8 mouse cellular contexts compared by ENCODE assay signal in genomic region chr19:54045931-54046683, GRCm38 (mm10). TPM values are rescaled to one million over a fixed set of nuclear protein-coding genes. Genes with fewer than 3 reads are reported as not detected.
DNase-seq lines count a peak whose midpoint lies in the region; ATAC-seq and TF ChIP-seq lines count a peak whose summit lies in the region.

No protein-coding gene starts in this region.

- peak overlapping the region; percentile 21 for H3K9ac ChIP-seq in embryonic facial prominence, embryonic 15.5 days
- no peak overlapping the region; the same call in 1 of the 2 replicates for H3K9ac ChIP-seq in stomach, embryonic 14.5 days (replicated peaks; ENCODE audit: low read depth, low read length)

- 3% methylated on average over 55 of the region's 55 CpGs for WGBS in kidney, adult 2 months
- 2% methylated on average over 55 of the region's 55 CpGs for WGBS in embryonic facial prominence, embryonic 15.5 days
- 3% methylated on average over 55 of the region's 55 CpGs for WGBS in stomach, embryonic 14.5 days

- DNase-seq in kidney, adult 2 months: peak; percentile 19
- DNase-seq in kidney, adult 9 months: no peak
- DNase-seq in Muller cell, postnatal 12 days (ENCODE audit: inconsistent ontology term): peak; percentile 25
- peak; percentile 25 to 35 for DNase-seq in lung, postnatal 4 days
- DNase-seq in urinary bladder, postnatal 36 days (ENCODE audit: low spot score in 2 of 2): no peak

- H3K36me3 ChIP-seq in kidney, adult 2 months (ENCODE audit: control insufficient read depth, insufficient read depth, low read length): no peaks in the 10 kb centered on the region
- H3K36me3 ChIP-seq in embryonic facial prominence, embryonic 15.5 days: no peaks in the 10 kb centered on the region
- no peaks in the 10 kb centered on the region for H3K36me3 ChIP-seq in stomach, embryonic 14.5 days (ENCODE audit: control insufficient read depth, insufficient read depth, low read length)

- H3K27ac ChIP-seq in kidney, adult 2 months (ENCODE audit: insufficient read depth, low read depth, low read length): no peak overlapping the region
- no peak overlapping the region; the same call in 1 of the 2 replicates for H3K27ac ChIP-seq in embryonic facial prominence, embryonic 15.5 days (replicated peaks)
- H3K27ac ChIP-seq in stomach, embryonic 14.5 days (ENCODE audit: low read length): no peak overlapping the region

- ATAC-seq in embryonic facial prominence, embryonic 15.5 days (ENCODE audit: insufficient number of reproducible peaks, low FRiP score, low TSS enrichment, low read depth): no peak
- peak; percentile 30 for ATAC-seq in inflammation-experienced regulatory T-cells, adult 6 months
- ATAC-seq in stomach, embryonic 14.5 days (ENCODE audit: insufficient number of reproducible peaks, insufficient read depth, low FRiP score, low read depth): no peak

- H3K9me3 ChIP-seq in embryonic facial prominence, embryonic 15.5 days (replicated peaks): no peaks in the 10 kb centered on the region
- no peaks in the 10 kb centered on the region for H3K9me3 ChIP-seq in stomach, embryonic 14.5 days (ENCODE audit: control insufficient read depth, low read depth, low read length)

- peaks cover 2% of the 10 kb centered on the region for H3K27me3 ChIP-seq in kidney, adult 2 months (replicated peaks; ENCODE audit: control insufficient read depth, insufficient read depth, low read length)
- peaks cover 69% of the 10 kb centered on the region for H3K27me3 ChIP-seq in embryonic facial prominence, embryonic 15.5 days
- peaks cover 8% of the 10 kb centered on the region; the same call in 1 of the 2 replicates for H3K27me3 ChIP-seq in stomach, embryonic 14.5 days (ENCODE audit: control insufficient read depth, insufficient read depth, low read length)

- no peak for TF ChIP-seq CTCF in kidney, adult 2 months (conservative IDR thresholded peaks at IDR 0.05; ENCODE audit: insufficient read depth, insufficient read length, low read depth, low read length)

- TF ChIP-seq POLR2A in kidney, adult 2 months (IDR thresholded peaks at IDR 0.05; ENCODE audit: low read depth, low read length): no peak

- peak overlapping the region; percentile 99 for H3K4me2 ChIP-seq in embryonic facial prominence, embryonic 15.5 days (replicated peaks)
- peak overlapping the region; percentile 99 for H3K4me2 ChIP-seq in stomach, embryonic 14.5 days (replicated peaks; ENCODE audit: low read depth, low read length)

- peak overlapping the region; percentile 57 for H3K4me3 ChIP-seq in kidney, adult 2 months (ENCODE audit: insufficient read depth, low read depth, low read length)
- peak overlapping the region; percentile 57 for H3K4me3 ChIP-seq in embryonic facial prominence, embryonic 15.5 days (replicated peaks)
- H3K4me3 ChIP-seq in stomach, embryonic 14.5 days (ENCODE audit: low read depth, low read length): peak overlapping the region; percentile 55

- 0 out of 2 replicates have a peak, but pooled peaks cover 6% of the 10 kb centered on the region for H3K4me1 ChIP-seq in kidney, adult 2 months (ENCODE audit: control insufficient read depth, insufficient read depth, low read length)
- peaks cover 41% of the 10 kb centered on the region for H3K4me1 ChIP-seq in embryonic facial prominence, embryonic 15.5 days
- peaks cover 32% of the 10 kb centered on the region for H3K4me1 ChIP-seq in stomach, embryonic 14.5 days (ENCODE audit: control insufficient read depth, insufficient read depth, low read length)

RNA-seq across cellular contexts. Expression of gene Adra2a, which starts 2.2 kb away (rescaled TPM):
- 1.8 TPM in 2 replicates for polyA plus RNA-seq in kidney, adult 2 months (2012; rRNA removed)
- 1.6 and 2.1 TPM in 2 replicates for polyA plus RNA-seq in embryonic facial prominence, embryonic 15.5 days (2015; fragmentation: Nextera tagmentation; extraction: Ambion mirVana)
- polyA plus RNA-seq in inflammation-experienced regulatory T-cells, adult 6 months (2017; shearing (Covaris generic)): not detected
- polyA plus RNA-seq in stomach, embryonic 14.5 days (2014; fragmentation: Nextera tagmentation; extraction: Ambion mirVana): 0.48 and 0.78 TPM in 2 replicates

Comparison
In these comparisons a context has a peak if more than half of its experiments do, and no peak if none do; other contexts are left out.
1. DNase-seq: peak in kidney, adult 2 months (single experiment), Muller cell, postnatal 12 days (single experiment) and lung, postnatal 4 days (2 of 2); none in kidney, adult 9 months (single experiment) and urinary bladder, postnatal 36 days (0 of 2).
2. Peak in every context shown above with its lines, with median percentiles within 50 percentile points of each other: H3K4me3 ChIP-seq.